Mouse (Mus musculus) stomach, embryonic 16.5 days (tissue): ENCODE measurements around the gene Nkx6-2. TPM values are rescaled to one million over a fixed set of nuclear protein-coding genes. Genes with fewer than 3 reads are reported as not detected.

ENCODE experiments used
- ATAC-seq: fragments of 200-750 bp; cut with Nextera tagmentation; 2 replicates; pipeline ENCODE4 v1.8.0; 2017; ENCODE audit warnings: moderate number of reproducible peaks, moderate TSS enrichment; ENCODE audit not compliant: insufficient read depth, low FRiP score
- H3K27ac ChIP-seq: fragments of 300-500 bp; sonication (generic); 2 replicates; pipeline ENCODE4 v1.5.1; 2014; ENCODE audit warnings: low read length
- H3K27me3 ChIP-seq: fragments of 300-500 bp; sonication (generic); 2 replicates; pipeline ENCODE4 v1.6.1; 2014; ENCODE audit warnings: low read length, control low read depth, mixed read lengths; ENCODE audit not compliant: control insufficient read depth, insufficient read depth
- H3K36me3 ChIP-seq: fragments of 300-500 bp; sonication (generic); 2 replicates; pipeline ENCODE4 v1.6.1; 2014; ENCODE audit warnings: low read length; ENCODE audit not compliant: control insufficient read depth, insufficient read depth
- H3K4me1 ChIP-seq: fragments of 300-500 bp; sonication (generic); 2 replicates; pipeline ENCODE4 v1.6.1; 2014; ENCODE audit warnings: low read length, control low read depth, mixed read lengths; ENCODE audit not compliant: control insufficient read depth, insufficient read depth
- H3K4me2 ChIP-seq: fragments of 300-500 bp; sonication (generic); 2 replicates; pipeline ENCODE4 v1.6.1; 2014; ENCODE audit warnings: low read depth, low read length, mixed read lengths
- H3K4me3 ChIP-seq: fragments of 300-500 bp; sonication (generic); replicated peaks from 2 replicates; pipeline ENCODE4 v1.5.1; 2014; ENCODE audit warnings: mild to moderate bottlenecking, low read length
- H3K9ac ChIP-seq: fragments of 300-500 bp; sonication (generic); 2 replicates; pipeline ENCODE4 v1.6.1; 2014; ENCODE audit warnings: low read length
- H3K9me3 ChIP-seq: fragments of 300-500 bp; sonication (generic); replicated peaks from 2 replicates; pipeline ENCODE4 v1.6.1; 2016; ENCODE audit warnings: low read length, control low read depth; ENCODE audit not compliant: control insufficient read depth
- WGBS: fragments of 180-500 bp; shearing (Covaris S2); extraction: QIAGEN DNeasy Blood & Tissue Kit; methylation state at CpG from one replicate; pipeline ENCODE4 v1.1.7; 2014; 5-methylcytosine and 5-hydroxymethylcytosine counted together
- polyA plus RNA-seq: library from polyadenylated mRNA; unstranded; fragments of >200 nt; fragmentation: Nextera tagmentation; extraction: Ambion mirVana; gene quantifications from 2 replicates; pipeline ENCODE4 v1.2.1, GENCODE M21; 2015

Gene Nkx6-2
- 2.6 and 2.8 TPM in 2 replicates for polyA plus RNA-seq

GRCm38 (mm10) chr7:139582595-139582994, at the start of gene Nkx6-2:
TSS of gene Nkx6-2 (minus strand) at chr7:139582797.
- Histone ChIP-seq H3K4me1 (peaks cover 27% of the 10 kb centered on the region), H3K36me3 (0 out of 2 replicates have a peak, but pooled peaks cover 2% of the 10 kb centered on the region), H3K4me3 (peak within 1 kb of the TSS; percentile 44), H3K27ac (no peak within 1 kb of the TSS), H3K9ac (peak within 1 kb of the TSS; percentile 63), H3K27me3 (peaks cover 93% of the 10 kb centered on the region), H3K9me3 (no peaks in the 10 kb centered on the region), H3K4me2 (peak within 1 kb of the TSS; percentile 52)
- 1% methylated on average over 55 of the region's 56 CpGs for WGBS
- ATAC-seq, result peak; percentile 63

GRCm38 (mm10) chr7:139625156-139625555, 42.6 kb upstream of the Nkx6-2 start:
- no peak overlapping the region for H3K4me2 ChIP-seq
- ATAC-seq, result no peak
- H3K27ac ChIP-seq, result no peak overlapping the region
- H3K27me3 ChIP-seq, result no peaks in the 10 kb centered on the region
- WGBS, result 73% methylated on average over 9 of the region's 9 CpGs
- no peaks in the 10 kb centered on the region for H3K36me3 ChIP-seq
- no peak overlapping the region for H3K4me3 ChIP-seq
- no peak overlapping the region for H3K9ac ChIP-seq
- no peaks in the 10 kb centered on the region for H3K4me1 ChIP-seq
- no peaks in the 10 kb centered on the region for H3K9me3 ChIP-seq

GRCm38 (mm10) chr7:139622568-139622967, 40.0 kb upstream of the Nkx6-2 start:
- Histone ChIP-seq H3K9me3 (no peaks in the 10 kb centered on the region), H3K9ac (no peak overlapping the region), H3K4me2 (no peak overlapping the region), H3K27ac (no peak overlapping the region), H3K27me3 (no peaks in the 10 kb centered on the region), H3K36me3 (no peaks in the 10 kb centered on the region), H3K4me3 (no peak overlapping the region), H3K4me1 (no peaks in the 10 kb centered on the region)
- ATAC-seq, result no peak
- 81% methylated on average over 13 of the region's 13 CpGs for WGBS

GRCm38 (mm10) chr7:139615767-139616766, 33.5 kb upstream of the Nkx6-2 start:
- Histone ChIP-seq H3K9me3 (no peaks in the 10 kb centered on the region), H3K27ac (no peak overlapping the region), H3K4me2 (no peak overlapping the region), H3K4me3 (no peak overlapping the region), H3K4me1 (no peaks in the 10 kb centered on the region), H3K9ac (no peak overlapping the region), H3K27me3 (no peaks in the 10 kb centered on the region), H3K36me3 (no peaks in the 10 kb centered on the region)
- ATAC-seq, result peak; percentile 45; the same call in 1 of the 2 replicates
- WGBS, result 64% methylated on average over 12 of the region's 12 CpGs

- 68% methylated on average over 2 of the region's 2 CpGs for WGBS
Observed at GRCm38 (mm10) chr7:139610328-139610727, 27.7 kb upstream of the Nkx6-2 start.

GRCm38 (mm10) chr7:139595862-139596261, 13.3 kb upstream of the Nkx6-2 start:
- no peak overlapping the region for H3K4me3 ChIP-seq
- 57% methylated on average over 6 of the region's 6 CpGs for WGBS

More at GRCm38 (mm10) chr7:139610328-139610727, 27.7 kb upstream of the Nkx6-2 start:
- Histone ChIP-seq H3K4me1 (no peaks in the 10 kb centered on the region), H3K9me3 (no peaks in the 10 kb centered on the region), H3K9ac (no peak overlapping the region), H3K4me2 (no peak overlapping the region), H3K27ac (no peak overlapping the region), H3K27me3 (no peaks in the 10 kb centered on the region), H3K4me3 (no peak overlapping the region), H3K36me3 (no peaks in the 10 kb centered on the region)
- ATAC-seq, result no peak

GRCm38 (mm10) chr7:139595311-139595710, 12.7 kb upstream of the Nkx6-2 start:
- no peak overlapping the region for H3K4me2 ChIP-seq
- 73% methylated on average over 6 of the region's 6 CpGs for WGBS

More at GRCm38 (mm10) chr7:139595862-139596261, 13.3 kb upstream of the Nkx6-2 start:
- ATAC-seq, result no peak
- H3K9ac ChIP-seq, result no peak overlapping the region
- H3K4me1 ChIP-seq, result no peaks in the 10 kb centered on the region
- H3K4me2 ChIP-seq, result no peak overlapping the region
- H3K27me3 ChIP-seq, result peaks cover 1% of the 10 kb centered on the region; the same call in 1 of the 2 replicates
- H3K27ac ChIP-seq, result no peak overlapping the region
- no peaks in the 10 kb centered on the region for H3K36me3 ChIP-seq
- H3K9me3 ChIP-seq, result no peaks in the 10 kb centered on the region

GRCm38 (mm10) chr7:139591311-139591710, 8.7 kb upstream of the Nkx6-2 start:
- Histone ChIP-seq H3K9ac (no peak overlapping the region), H3K9me3 (no peaks in the 10 kb centered on the region), H3K27me3 (peaks cover 19% of the 10 kb centered on the region), H3K4me1 (no peaks in the 10 kb centered on the region), H3K4me3 (no peak overlapping the region), H3K27ac (no peak overlapping the region), H3K4me2 (no peak overlapping the region), H3K36me3 (no peaks in the 10 kb centered on the region)
- no peak for ATAC-seq
- WGBS, result 86% methylated on average over 5 of the region's 5 CpGs

More at GRCm38 (mm10) chr7:139595311-139595710, 12.7 kb upstream of the Nkx6-2 start:
- Histone ChIP-seq H3K27ac (no peak overlapping the region), H3K9ac (no peak overlapping the region), H3K27me3 (no peaks in the 10 kb centered on the region), H3K36me3 (no peaks in the 10 kb centered on the region), H3K4me3 (no peak overlapping the region), H3K4me1 (no peaks in the 10 kb centered on the region), H3K9me3 (no peaks in the 10 kb centered on the region)
- ATAC-seq, result no peak

- Histone ChIP-seq H3K9ac (no peak overlapping the region), H3K27ac (no peak overlapping the region), H3K27me3 (peaks cover 29% of the 10 kb centered on the region), H3K9me3 (no peaks in the 10 kb centered on the region), H3K4me2 (no peak overlapping the region), H3K4me3 (no peak overlapping the region), H3K4me1 (no peaks in the 10 kb centered on the region), H3K36me3 (no peaks in the 10 kb centered on the region)
- no peak for ATAC-seq
- 47% methylated on average over 3 of the region's 3 CpGs for WGBS
Observed at GRCm38 (mm10) chr7:139590302-139590701, 7.7 kb upstream of the Nkx6-2 start.
